Mouse (Mus musculus) thymus, adult 2 months (tissue): ENCODE measurements around the gene Ehd1.

Experiments used
- CTCF ChIP-seq: fragments of 200-500 bp; IDR thresholded peaks from 2 replicates; pipeline ENCODE4 v1.5.1; 2012; ENCODE audit warnings: mild to moderate bottlenecking, control low read depth, low read length, moderate library complexity, borderline replicate concordance; ENCODE audit not compliant: control insufficient read depth, poor library complexity, insufficient read depth; ENCODE audit errors: extremely low read depth
- POLR2A ChIP-seq: fragments of 200-500 bp; IDR thresholded peaks from 2 replicates; pipeline ENCODE4 v1.6.1; 2012; ENCODE audit warnings: mild to moderate bottlenecking, low read length, control low read depth, moderate library complexity; ENCODE audit not compliant: control insufficient read depth, poor library complexity, insufficient read depth; ENCODE audit errors: extremely low read depth

DNA sequence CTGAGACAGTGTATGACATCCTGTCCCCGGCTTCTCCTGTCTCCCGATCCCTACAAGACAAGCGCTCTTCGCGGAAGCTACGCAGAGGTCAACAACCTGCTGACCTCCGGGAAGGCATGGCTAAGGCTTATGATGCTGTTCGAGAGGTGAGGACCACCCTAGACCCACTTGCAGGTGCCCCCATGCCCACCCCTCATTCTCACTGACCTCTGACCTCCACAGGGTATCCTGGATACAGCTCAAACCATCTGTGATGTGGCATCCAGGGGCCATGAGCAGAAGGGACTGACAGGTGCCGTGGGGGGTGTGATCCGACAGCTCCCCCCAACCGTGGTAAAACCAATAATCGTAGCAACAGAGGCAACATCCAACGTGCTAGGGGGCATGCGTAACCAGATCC lies 15.1 kb upstream of the Ehd1 start:
- no peak for TF ChIP-seq CTCF
- no peak for TF ChIP-seq POLR2A
